Mouse (Mus musculus) cerebellum, adult 8-10 months (tissue): ENCODE measurements around the gene Rufy1.
A peak's percentile ranks its signal among the peaks of the same experiment; 100 is the strongest.
"Not testable (repeated sequence)": the region's sequence is repeated elsewhere in the genome, so short reads cannot be mapped to it uniquely, and the experiment has no call there.

Experiments used
- DNase-seq: peaks from one replicate; pipeline ENCODE4 v3.0.0; 2022

Rufy1 gene

GRCm38 (mm10) chr11:50377892-50378684 lies 52.8 kb downstream of the Rufy1 start:
- DNase-seq = peak; percentile 76

GRCm38 (mm10) chr11:50376911-50377891 lies 53.7 kb downstream of the Rufy1 start, which contains the start of gene Hnrnph1:
Gene Hnrnph1, plus strand, starts transcription at chr11:50376990.
- DNase-seq = peak; percentile 99

- no peak for DNase-seq
Observed at GRCm38 (mm10) chr11:50376156-50376790, 54.7 kb downstream of the Rufy1 start.

- DNase-seq = no peak
Observed at GRCm38 (mm10) chr11:50375421-50375820, 55.5 kb downstream of the Rufy1 start.

GRCm38 (mm10) chr11:50374286-50375015 lies 56.5 kb downstream of the Rufy1 start:
- DNase-seq = no peak

GRCm38 (mm10) chr11:50373621-50374020 lies 57.3 kb downstream of the Rufy1 start:
- no peak for DNase-seq

GRCm38 (mm10) chr11:50373086-50373485 lies 57.8 kb downstream of the Rufy1 start:
- no peak for DNase-seq

- no peak for DNase-seq
Observed at GRCm38 (mm10) chr11:50371911-50372310, 59.0 kb downstream of the Rufy1 start.

- DNase-seq = peak; percentile 72
Observed at GRCm38 (mm10) chr11:50371399-50371841, 59.5 kb downstream of the Rufy1 start.

- no peak for DNase-seq
Observed at GRCm38 (mm10) chr11:50370969-50371368, 60.0 kb downstream of the Rufy1 start.

GRCm38 (mm10) chr11:50369360-50369911 lies 61.5 kb downstream of the Rufy1 start:
- DNase-seq = no peak

- DNase-seq = no peak
Observed at GRCm38 (mm10) chr11:50367531-50367930, 63.4 kb downstream of the Rufy1 start.

- no peak for DNase-seq
Observed at GRCm38 (mm10) chr11:50365322-50365721, 65.6 kb downstream of the Rufy1 start.

- DNase-seq = peak; percentile 85
Observed at GRCm38 (mm10) chr11:50364548-50364947, 66.4 kb downstream of the Rufy1 start.

GRCm38 (mm10) chr11:50361282-50361681 lies 69.6 kb downstream of the Rufy1 start:
- not testable (repeated sequence) for DNase-seq

GRCm38 (mm10) chr11:50358950-50359861 lies 71.7 kb downstream of the Rufy1 start:
- DNase-seq = peak; percentile 53

- DNase-seq = no peak
Observed at GRCm38 (mm10) chr11:50355395-50355794, 75.5 kb downstream of the Rufy1 start.

- no peak for DNase-seq
Observed at GRCm38 (mm10) chr11:50354851-50355250, 76.1 kb downstream of the Rufy1 start.

- DNase-seq = no peak
Observed at GRCm38 (mm10) chr11:50354162-50354561, 76.8 kb downstream of the Rufy1 start, which contains the start of gene Cby3. Gene Cby3, plus strand, starts transcription at chr11:50354462.

GRCm38 (mm10) chr11:50352177-50352576 lies 78.7 kb downstream of the Rufy1 start:
- DNase-seq = no peak
